Mouse (Mus musculus) ES-Bruce4 (cell line): Measurements from ENCODE around the gene Surf4. TPM values are rescaled to one million over a fixed set of nuclear protein-coding genes. Genes with fewer than 3 reads are reported as not detected.

Experiments used
- H3K27ac ChIP-seq: 2 replicates; pipeline ENCODE4 v1.5.1; 2012; ENCODE audit warnings: low read length, inconsistent platforms; ENCODE audit not compliant: insufficient read depth
- H3K27me3 ChIP-seq: 2 replicates; pipeline ENCODE4 v1.6.1; 2012; ENCODE audit warnings: mild to moderate bottlenecking, low read length, inconsistent platforms; ENCODE audit not compliant: control insufficient read depth, poor library complexity, insufficient read depth, severe bottlenecking
- H3K36me3 ChIP-seq: 2 replicates; pipeline ENCODE4 v1.6.1; 2012; ENCODE audit warnings: inconsistent platforms, mild to moderate bottlenecking, low read length, moderate library complexity; ENCODE audit not compliant: control insufficient read depth, poor library complexity, insufficient read depth, severe bottlenecking
- H3K4me1 ChIP-seq: one replicate; pipeline ENCODE4 v1.8.1; 2011; ENCODE audit warnings: low read length; ENCODE audit not compliant: control insufficient read depth, insufficient read depth
- H3K4me3 ChIP-seq: 2 replicates; pipeline ENCODE4 v1.5.1; 2011; ENCODE audit warnings: low read depth, mild to moderate bottlenecking, low read length
- H3K9ac ChIP-seq: 2 replicates; pipeline ENCODE4 v1.6.1; 2012; ENCODE audit warnings: low read depth, mild to moderate bottlenecking, inconsistent platforms; ENCODE audit not compliant: poor library complexity, severe bottlenecking
- H3K9me3 ChIP-seq: replicated peaks from 2 replicates; pipeline ENCODE4 v1.6.1; 2012; ENCODE audit warnings: mild to moderate bottlenecking, low read length, inconsistent platforms; ENCODE audit not compliant: control insufficient read depth, poor library complexity, insufficient read depth, severe bottlenecking
- CTCF ChIP-seq: IDR thresholded peaks from one replicate; pipeline ENCODE4 v1.8.1; 2011; ENCODE audit warnings: low read depth, low read length
- EP300 ChIP-seq: IDR thresholded peaks from 2 replicates; pipeline ENCODE4 v1.6.1; 2011; ENCODE audit warnings: low read depth, low read length; ENCODE audit not compliant: insufficient read depth
- POLR2A ChIP-seq: IDR thresholded peaks from one replicate; pipeline ENCODE4 v1.8.1; 2011; ENCODE audit warnings: low read length; ENCODE audit not compliant: insufficient read depth
- polyA plus RNA-seq: library from polyadenylated mRNA; stranded (reverse); fragments of >200 nt; gene quantifications from 2 replicates; pipeline ENCODE4 v1.2.4, GENCODE M21; 2011; ENCODE audit warnings: low read depth; ENCODE audit not compliant: missing spikeins, insufficient read depth, insufficient read length

The Surf4 gene
- polyA plus RNA-seq, 1 experiment = 122 TPM

DNA sequence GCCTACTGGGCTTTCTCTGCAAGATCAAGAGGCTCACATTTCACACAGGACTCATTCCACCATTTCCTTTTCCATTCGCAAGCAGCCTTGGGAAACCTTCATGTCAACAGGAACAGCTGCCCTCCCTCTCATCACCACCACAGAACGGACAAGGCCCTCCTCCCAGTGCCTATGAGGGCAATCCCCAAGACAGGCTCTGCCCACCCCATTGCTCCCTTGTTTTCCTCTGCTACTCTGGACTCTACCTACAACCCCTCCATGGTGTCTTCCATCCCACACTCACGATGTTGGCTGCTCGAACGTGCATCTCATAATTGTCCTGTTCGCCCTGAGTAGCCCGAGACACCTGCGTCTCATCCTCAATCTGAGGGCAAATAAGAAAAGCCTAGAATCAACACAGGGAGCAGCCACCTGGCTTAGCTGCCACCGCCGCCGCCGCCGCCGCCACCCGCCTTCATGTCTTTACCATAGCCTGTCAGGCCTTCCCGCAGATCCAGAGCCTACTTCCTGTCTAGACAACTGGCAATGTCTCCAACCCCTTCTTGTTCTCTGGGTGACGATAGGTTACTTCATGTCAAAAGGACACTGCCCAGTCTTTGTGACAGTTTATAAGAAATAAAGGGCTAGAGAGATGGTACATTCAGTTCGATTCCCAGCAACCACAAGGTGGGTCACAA, 24.9 kb downstream of the Surf4 start:
- TF ChIP-seq EP300 (no peak), CTCF (no peak), POLR2A (no peak)
- H3K4me1 ChIP-seq = no peaks in the 10 kb centered on the region
- no peak overlapping the region for H3K27ac ChIP-seq
- H3K36me3 ChIP-seq = peaks cover 40% of the 10 kb centered on the region
- H3K27me3 ChIP-seq = no peaks in the 10 kb centered on the region
- H3K9ac ChIP-seq = peak overlapping the region; percentile 93
- H3K4me3 ChIP-seq = peak overlapping the region; percentile 30
- H3K9me3 ChIP-seq = no peaks in the 10 kb centered on the region

DNA sequence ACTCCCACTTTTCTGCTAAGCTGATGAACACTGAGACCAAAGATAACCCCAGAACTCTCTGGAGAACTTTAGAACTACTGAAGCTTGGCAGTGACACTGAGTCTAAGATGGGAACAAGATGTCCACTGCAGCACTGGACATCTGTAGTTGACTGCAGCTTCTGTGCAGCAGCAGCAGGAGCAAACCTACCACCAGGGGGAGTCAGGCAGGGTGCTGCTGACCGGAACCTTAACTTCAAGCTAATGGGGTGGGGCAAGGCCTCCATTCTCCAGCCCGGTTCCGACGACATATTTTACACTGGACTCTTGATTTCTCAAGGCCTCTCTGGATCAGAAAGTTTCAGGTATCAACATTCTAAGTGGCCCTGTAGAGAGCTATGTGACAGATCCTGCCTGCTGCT, 26.6 kb downstream of the Surf4 start:
- no peaks in the 10 kb centered on the region for H3K4me1 ChIP-seq
- no peaks in the 10 kb centered on the region for H3K27me3 ChIP-seq
- TF ChIP-seq EP300 (no peak), CTCF (peak; percentile 85)
- H3K9me3 ChIP-seq = no peaks in the 10 kb centered on the region
- H3K4me3 ChIP-seq = no peak overlapping the region
- no peak overlapping the region for H3K27ac ChIP-seq
- peaks cover 22% of the 10 kb centered on the region for H3K36me3 ChIP-seq
- no peak overlapping the region for H3K9ac ChIP-seq

DNA sequence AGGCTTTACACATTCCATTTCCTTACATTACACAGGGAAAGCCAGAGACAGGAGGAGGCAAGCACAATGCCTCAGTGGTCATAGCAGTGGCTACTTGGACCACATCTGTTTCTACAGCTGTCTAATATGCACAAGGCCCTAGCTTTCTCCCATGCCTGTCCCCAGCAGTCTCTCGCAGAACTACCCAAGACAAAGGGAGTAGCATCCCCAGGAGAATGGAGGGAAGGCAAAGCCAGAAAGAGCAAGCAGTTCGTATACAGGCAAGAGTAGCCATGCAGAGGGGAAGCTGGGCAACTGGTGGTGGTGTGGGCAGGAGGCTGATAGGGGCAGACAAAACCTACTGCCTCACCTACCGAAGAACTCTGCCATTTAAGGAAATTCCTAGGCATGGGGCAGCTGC, 27.3 kb downstream of the Surf4 start:
- no peak overlapping the region for H3K9ac ChIP-seq
- no peak overlapping the region for H3K27ac ChIP-seq

DNA sequence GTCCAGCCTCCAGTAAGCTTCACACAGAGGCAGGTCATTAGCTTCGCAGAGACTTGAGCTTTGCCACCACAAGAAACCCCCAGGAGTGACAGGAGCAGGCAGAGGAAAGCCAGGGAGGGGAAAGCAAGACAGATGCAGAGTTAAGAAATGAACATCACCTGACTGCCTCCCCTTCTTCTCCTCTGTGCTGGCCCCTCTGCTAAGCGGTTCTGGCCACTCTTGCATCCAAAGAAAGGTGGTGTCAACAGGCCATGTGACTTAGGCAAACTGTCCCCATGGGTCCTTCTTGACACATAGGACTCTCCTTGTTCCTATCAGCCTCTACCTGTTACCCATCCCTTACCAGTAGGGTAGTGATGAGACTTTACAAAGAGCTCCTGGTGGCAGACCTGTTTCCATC, 27.8 kb downstream of the Surf4 start:
- no peaks in the 10 kb centered on the region for H3K9me3 ChIP-seq
- no peak for TF ChIP-seq CTCF
- TF ChIP-seq EP300 = no peak
- no peak for TF ChIP-seq POLR2A
- no peaks in the 10 kb centered on the region for H3K27me3 ChIP-seq
- no peak overlapping the region for H3K9ac ChIP-seq
- H3K27ac ChIP-seq = no peak overlapping the region
- H3K4me3 ChIP-seq = no peak overlapping the region
- no peaks in the 10 kb centered on the region for H3K4me1 ChIP-seq
- H3K36me3 ChIP-seq = peaks cover 11% of the 10 kb centered on the region

More for the DNA sequence above, 27.3 kb downstream of the Surf4 start:
- peaks cover 16% of the 10 kb centered on the region for H3K36me3 ChIP-seq
- no peak overlapping the region for H3K4me3 ChIP-seq
- no peaks in the 10 kb centered on the region for H3K4me1 ChIP-seq
- TF ChIP-seq POLR2A (no peak), EP300 (no peak), CTCF (no peak)
- no peaks in the 10 kb centered on the region for H3K9me3 ChIP-seq
- H3K27me3 ChIP-seq = no peaks in the 10 kb centered on the region

DNA sequence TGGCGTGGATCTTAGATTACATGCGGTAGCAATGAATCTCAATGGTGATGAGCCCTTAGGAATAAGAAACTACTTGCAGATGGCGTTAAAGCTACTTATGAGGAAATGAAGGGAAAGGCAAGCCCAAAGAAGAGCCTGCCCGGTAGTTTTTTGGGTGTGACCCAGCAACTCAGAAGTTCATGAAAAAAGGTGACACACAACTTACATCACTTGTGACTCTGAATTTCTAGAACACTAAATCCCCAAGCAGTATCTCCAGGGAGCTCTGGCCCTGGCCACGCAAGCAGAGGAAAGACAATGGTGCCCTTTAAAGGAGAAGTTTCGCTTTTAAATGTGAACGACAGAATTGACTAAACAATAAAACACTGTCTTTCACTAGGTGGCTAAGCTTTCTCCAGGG, 30.4 kb downstream of the Surf4 start:
- Histone ChIP-seq H3K9me3 (no peaks in the 10 kb centered on the region), H3K27ac (peak overlapping the region; percentile 89), H3K4me3 (peak overlapping the region; percentile 68), H3K9ac (peak overlapping the region; percentile 25), H3K4me1 (no peaks in the 10 kb centered on the region), H3K27me3 (no peaks in the 10 kb centered on the region), H3K36me3 (peaks cover 27% of the 10 kb centered on the region)
- TF ChIP-seq POLR2A (no peak), CTCF (no peak)

DNA sequence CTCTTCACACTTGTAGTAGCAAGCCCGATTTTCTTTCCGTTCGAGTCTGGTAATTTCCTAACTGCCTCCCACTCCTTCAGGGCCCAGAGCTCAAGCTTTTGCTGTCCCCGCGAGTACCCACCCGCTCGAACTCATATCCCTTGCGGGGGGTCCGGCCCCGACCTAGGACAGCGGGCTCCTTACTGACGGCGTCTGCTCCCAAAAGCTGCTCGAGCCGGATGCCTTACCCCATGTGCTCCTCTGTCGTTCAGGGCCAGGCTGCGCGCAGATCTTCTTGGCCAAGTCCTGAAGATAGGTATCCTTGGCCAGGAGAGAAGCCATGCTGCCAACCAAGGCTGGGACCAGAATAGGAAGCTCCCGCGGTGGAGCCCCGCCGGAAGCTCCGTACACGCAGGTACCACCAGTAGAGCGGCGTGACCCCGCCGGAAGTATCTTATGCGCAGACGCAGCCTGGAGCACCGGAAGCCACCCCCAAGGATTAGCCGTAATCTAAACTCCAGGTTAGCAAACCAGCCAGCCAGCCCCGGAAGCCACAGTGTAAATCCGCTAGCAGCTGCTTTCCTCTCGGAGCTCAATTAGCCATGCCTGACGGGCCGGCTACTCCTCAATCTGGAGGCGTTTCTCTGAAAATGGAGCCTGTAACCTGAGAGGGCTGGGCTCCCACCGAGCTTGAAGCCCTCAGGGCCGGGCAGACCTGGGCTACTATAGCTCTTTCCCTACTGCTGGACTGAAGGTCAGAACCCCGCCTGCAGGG, 31.1 kb downstream of the Surf4 start, which contains the start of gene Surf6:
Gene Surf6 (minus strand): TSS at position 413 of the 754 bp plus-strand sequence.
- Histone ChIP-seq H3K27ac (peak within 1 kb of the TSS; percentile 89), H3K9ac (peak within 1 kb of the TSS; percentile 80), H3K27me3 (no peaks in the 10 kb centered on the region), H3K4me3 (peak within 1 kb of the TSS; percentile 92), H3K9me3 (no peaks in the 10 kb centered on the region), H3K4me1 (no peaks in the 10 kb centered on the region), H3K36me3 (peaks cover 30% of the 10 kb centered on the region)
- TF ChIP-seq CTCF = no peak
- TF ChIP-seq EP300 = 0 out of 2 replicates have a peak, but pooled peaks have one; percentile 74
- peak; percentile 59 for TF ChIP-seq POLR2A
